Mouse (Mus musculus) thymus, postnatal 14 days (tissue): ENCODE data around the gene H2-Oa.
"Not testable (repeated sequence)": the region's sequence is repeated elsewhere in the genome, so short reads cannot be mapped to it uniquely, and the experiment has no call there.

Source experiments
- DNase-seq: peaks from one replicate; pipeline ENCODE4 v3.0.0; 2021

The H2-Oa gene

DNA sequence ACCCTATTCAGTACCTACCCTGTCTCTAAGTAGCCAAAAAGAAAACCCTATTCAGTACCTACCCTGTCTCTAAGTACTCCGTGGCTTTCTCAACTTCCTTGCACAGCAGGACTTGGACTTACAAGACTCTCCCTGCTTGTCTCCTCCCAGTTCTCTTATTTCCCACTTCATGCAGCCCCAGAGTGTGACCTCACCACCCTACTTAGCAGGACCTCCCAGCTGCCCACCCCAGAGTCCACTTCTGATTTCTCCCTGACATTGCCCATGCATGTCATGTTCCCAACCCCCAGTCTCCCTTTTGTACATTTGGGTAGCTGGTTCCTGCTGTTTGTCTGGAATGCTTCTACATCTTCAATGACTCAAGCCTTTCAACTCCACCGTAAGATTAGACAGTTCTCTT lies 31.4 kb downstream of the H2-Oa start:
- DNase-seq = peak; percentile 27

- DNase-seq = no peak
These were observed 32.5 kb downstream of the H2-Oa start for GRCm38 (mm10) chr17:34124649-34125048.

- DNase-seq = no peak
These were observed 34.8 kb downstream of the H2-Oa start for GRCm38 (mm10) chr17:34126826-34127420.

DNA sequence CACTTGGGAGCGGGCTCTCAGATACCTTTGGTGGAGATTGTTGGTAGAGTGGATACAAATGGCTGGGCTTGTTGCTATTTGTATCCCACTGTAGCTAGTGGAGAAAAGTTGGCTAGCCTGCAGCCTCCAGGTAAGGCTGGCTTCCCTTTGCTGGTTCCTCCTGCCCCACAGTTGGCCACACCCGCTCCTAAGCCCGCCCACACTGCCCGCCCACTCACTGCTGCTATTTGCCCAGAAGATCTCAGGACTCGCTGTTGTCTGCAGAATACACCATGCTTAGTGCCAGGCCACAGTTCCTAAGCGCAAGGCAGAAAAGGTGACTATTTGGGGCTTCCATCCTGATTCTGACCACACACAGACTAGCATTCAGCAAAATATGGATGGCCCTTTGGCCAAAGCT lies 35.3 kb downstream of the H2-Oa start:
- DNase-seq = peak; percentile 69

DNA sequence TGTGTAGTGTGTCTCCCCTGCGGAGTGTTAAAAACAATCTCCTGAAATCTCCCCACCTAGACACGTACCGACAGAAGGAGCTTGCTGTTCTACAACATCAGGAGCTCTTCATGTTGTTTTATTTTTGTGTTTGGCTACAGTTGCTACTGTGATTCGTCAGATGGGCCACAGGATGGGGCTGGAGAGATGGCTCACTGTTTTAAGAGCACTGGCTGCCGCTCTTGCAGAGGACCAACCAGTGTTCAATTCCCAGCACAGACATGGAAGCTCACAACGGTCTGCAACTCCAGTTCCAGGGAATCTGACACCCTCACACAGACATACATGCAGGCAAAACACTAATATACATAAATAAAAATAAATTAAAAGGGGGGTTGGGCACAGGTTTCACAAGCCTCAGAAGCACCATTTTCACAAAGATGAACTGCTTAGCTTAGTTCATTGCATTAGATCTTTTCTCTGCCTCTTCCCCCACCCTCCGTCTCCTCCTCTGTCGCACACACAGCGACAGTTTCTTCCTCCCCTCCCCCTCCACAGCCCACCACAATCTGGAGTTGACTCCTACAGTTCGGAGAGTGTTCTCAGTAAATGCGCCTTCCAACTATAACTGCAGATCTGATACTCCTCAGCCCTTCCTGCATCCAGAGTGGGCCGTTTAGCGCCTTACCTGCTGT lies 36.3 kb downstream of the H2-Oa start:
- DNase-seq = peak; percentile 73

GRCm38 (mm10) chr17:34128944-34129791 lies 37.0 kb downstream of the H2-Oa start:
- peak; percentile 69 for DNase-seq

- no peak for DNase-seq
These were observed 38.2 kb downstream of the H2-Oa start for GRCm38 (mm10) chr17:34130073-34130947.

DNA sequence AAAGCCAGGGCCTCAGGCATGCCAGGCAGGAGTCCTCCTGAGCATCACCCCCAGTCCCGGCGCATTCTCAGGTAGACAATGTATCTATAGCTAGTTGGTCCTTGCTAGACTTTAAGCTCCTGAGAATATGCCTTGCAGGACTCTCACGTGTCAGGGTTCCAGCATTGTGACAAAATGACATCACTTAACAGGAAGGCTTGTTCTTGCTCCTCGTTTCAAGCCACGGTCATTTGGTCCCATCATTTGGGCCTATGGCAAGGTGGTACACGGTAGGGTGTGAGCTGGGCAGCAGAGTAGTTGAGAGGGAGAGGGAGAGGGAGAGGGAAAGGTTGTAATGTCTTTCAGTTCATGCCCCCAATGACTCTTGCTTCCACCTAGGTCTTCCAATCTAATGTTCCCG lies 39.8 kb downstream of the H2-Oa start:
- no peak for DNase-seq

- DNase-seq = no peak
These were observed 41.1 kb downstream of the H2-Oa start for GRCm38 (mm10) chr17:34133289-34133688.

DNA sequence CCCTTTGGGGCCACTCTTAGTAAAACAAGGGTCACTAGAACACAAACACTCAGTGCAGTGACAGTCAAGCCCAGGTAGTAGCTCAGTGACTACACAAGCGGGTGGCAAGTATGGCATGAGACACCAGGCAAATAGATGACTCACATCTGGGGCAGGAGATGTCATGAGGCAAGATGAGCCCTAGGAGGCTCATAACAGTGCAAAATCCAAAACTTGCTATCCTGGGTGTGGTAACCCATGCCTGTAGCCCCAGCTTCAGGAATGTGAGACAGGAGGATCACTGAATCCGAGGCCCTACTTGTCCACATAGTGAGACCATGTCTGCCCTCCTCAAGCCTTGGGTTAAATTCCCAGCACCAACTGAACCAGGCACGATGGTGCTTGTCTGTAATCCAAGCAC lies 42.3 kb downstream of the H2-Oa start:
- DNase-seq = no peak

DNA sequence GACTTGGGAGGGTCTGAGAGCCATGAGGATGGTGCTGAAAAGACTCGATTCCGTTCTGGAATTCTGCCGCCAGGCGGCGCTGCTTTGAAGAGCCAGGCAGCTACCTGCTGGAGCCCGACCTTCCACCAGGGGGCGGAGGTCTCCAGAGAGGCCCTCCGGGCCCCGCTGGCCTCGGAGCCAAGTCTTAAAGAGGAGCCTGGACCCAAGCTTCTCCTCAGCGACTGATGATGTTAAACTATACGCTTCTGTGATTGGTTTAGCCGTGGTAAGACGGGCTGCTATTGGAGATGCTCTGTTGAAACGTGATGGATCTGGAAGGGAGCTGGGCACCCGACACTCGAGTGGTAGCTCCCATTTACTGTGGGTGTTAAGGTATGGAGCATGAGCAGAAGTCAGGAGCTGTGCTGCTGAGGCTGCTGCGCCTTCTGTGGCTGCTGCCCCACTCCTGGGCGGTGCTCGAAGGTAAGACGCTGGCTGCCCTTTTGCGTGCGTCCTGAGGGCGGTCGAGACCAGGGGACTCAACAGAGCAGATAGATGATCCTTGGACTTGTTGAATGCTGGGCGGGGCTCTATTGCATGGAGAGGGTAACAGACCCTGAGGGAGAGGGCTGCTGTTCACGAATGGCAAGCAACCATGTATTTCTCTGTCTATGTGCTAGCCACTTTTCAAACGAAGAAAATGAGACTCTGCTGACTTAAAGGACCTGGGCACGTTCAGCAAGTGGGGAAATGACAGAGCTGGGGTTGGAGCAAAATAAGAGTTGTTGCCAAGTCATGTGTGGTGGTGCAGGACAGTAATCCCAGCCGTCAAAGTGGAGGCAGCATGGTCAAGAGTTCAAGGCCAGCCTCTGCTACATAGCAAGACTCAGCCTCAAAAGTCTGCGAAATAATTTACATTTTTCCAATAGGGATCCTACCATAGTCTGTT lies 43.4 kb downstream of the H2-Oa start:
- DNase-seq = peak; percentile 99

GRCm38 (mm10) chr17:34137601-34138000 lies 45.5 kb downstream of the H2-Oa start:
- DNase-seq = no peak

DNA sequence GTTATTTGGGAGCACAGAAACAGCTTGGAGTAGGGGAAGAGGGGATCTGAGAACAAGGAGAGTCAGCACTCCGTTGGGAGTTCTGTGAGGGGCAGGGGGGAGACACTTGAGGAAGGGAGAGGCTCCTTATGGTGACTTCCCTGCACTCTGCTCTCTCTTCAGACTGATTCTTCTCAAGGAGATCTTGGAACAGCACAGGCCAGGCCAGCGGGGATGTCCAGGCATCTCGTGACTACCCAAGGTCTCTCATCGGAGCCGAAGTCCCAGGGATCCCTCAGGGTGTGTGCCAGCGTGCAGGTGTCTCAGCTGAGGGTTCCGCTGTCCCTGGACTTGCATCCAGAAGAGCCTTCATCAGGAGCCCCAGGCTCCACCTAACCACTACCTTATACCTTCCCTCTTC lies 46.5 kb downstream of the H2-Oa start:
- no peak for DNase-seq

DNA sequence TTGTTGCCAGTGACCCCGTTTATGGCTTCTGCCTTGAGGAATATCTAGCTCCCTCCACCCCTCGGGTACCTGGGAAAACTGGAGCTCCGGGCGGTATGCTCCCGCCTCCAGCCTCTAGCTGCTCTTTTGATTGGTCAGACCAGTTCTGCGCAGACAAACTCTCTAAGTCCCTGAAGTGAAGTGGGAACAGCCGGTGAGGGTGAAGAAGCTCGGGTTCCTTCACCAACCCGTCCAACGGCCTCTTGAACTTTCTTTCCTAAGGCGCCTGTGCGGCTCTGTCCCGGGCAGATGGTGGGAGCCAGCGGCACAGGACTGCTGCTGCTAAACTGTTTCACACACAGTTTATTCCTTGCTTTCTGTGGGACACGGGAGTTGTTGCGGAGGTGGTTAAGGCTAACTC lies 47.3 kb downstream of the H2-Oa start:
- DNase-seq = no peak

DNA sequence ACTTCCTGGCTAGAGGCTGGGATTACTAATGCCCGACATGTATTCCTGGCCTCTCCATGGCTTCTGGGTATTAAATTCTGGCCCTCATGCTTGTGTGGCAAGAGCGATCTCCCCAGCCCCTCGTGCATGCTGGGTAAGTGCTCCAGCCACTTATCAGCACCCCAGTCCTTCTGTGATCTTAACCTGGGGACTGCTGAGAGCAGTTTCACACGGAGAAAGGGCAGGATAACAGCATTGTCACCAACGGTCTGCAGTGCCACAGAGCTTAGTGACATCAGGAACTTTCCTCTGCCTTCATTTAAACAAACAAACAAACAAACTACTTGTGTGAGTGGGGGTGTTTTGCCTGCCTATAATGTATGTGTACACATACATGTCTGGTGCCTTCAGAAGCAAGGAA lies 48.1 kb downstream of the H2-Oa start:
- DNase-seq = no peak

- DNase-seq = no peak
These were observed 49.3 kb downstream of the H2-Oa start for GRCm38 (mm10) chr17:34141448-34141847.

DNA sequence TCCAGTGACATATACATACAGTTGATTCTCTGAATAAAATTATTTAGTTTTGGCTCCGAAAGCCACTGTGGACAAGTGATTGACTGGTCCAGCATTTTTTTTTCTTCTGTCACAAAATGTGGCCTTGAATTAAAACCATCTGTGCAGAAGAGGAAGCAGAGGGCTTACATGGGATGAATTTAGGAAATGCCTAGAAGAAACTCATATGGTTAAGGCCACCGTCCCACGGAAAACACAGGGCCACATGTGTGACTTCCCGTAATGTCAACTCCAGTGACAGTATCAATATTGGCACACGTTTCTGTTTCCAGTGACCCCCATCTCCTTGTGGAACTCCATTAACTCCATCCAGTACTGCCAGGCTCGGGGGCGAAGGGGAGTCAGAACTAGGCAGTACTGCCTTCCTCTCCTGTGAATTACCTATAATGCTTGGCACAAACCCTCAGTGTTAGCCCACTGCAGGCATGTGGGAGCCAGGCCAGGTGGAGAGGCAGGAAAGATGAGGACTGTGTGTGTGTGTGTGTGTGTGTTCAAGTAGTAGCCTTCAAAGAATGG lies 50.4 kb downstream of the H2-Oa start:
- DNase-seq = no peak

DNA sequence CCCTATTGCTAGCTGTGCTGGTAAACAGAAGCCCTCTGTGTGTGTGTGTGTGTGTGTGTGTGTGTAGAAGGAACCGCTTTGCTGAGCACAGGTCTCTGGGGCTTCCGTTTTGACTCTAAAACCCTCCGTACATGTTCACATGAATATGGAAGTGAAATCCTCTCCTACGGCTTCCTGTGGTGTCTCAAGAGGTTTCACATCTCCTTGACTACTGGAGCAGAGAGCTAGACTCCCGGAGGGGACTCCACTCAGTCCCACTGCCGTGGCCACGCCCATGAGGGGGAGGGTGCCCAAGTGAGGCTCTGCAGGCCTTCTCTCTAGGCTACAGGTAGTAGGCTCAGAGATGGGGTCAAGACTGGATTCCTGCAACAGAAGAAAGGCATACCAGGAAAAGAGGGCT lies 50.9 kb downstream of the H2-Oa start, which contains the start of gene H2-DMb2:
Gene H2-DMb2, plus strand, starts transcription at position 275 of the 400 bp plus-strand sequence.
- peak; percentile 90 for DNase-seq

- no peak for DNase-seq
These were observed 51.3 kb downstream of the H2-Oa start for GRCm38 (mm10) chr17:34143461-34143860.

- DNase-seq = not testable (repeated sequence)
These were observed 52.1 kb downstream of the H2-Oa start for GRCm38 (mm10) chr17:34144221-34144620.
